Mouse (Mus musculus): ENCODE measurements around the gene Olfr1417. TPM values are rescaled to one million over a fixed set of nuclear protein-coding genes. Genes with fewer than 3 reads are reported as not detected.

Gene Olfr1417
- polyA plus RNA-seq, 1 experiment from 2014 or later, result not detected

DNA sequence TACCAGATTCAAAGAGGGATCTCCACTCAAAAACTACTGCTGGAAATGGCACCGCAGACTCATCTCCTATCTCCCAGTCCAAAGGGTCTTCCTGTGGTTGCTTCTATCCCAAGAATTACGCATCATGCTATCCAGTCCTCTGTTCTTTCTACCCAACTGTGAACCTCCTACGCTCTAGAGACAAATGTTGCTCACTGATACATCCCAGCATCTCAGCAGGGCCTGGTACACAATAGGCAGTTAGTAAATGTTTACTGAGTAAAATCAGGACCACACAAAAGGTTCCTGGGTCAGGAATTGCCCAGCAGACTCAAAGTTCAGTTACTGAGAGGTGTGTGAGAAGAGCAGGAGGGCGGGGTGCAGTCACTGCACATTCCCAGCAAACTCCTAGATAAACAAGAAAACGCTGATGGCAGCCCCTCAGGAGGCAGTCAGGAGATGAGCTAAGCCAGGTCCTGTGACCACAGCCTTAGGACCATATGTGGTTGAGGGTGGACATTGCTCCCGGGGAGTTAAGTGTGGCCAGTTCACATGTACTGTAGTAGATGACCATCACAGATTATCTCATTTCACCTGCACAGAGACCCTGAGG is 24.2 kb downstream of the Olfr1417 start:
- H3K4me3 ChIP-seq (ENCODE audit: low read depth, low read length), result no peak overlapping the region
- H3K27ac ChIP-seq (ENCODE audit: low read depth), result no peak overlapping the region
- DNase-seq (ENCODE audit: low spot score), result no peak
- WGBS, result 76% methylated on average over 6 of the region's 6 CpGs
- H3K4me2 ChIP-seq (ENCODE audit: low read length), result no peak overlapping the region
- H3K4me1 ChIP-seq (replicated peaks; ENCODE audit: control insufficient read depth, insufficient read depth, low read length), result 0 out of 2 replicates have a peak, but pooled peaks cover 3% of the 10 kb centered on the region
- no peaks in the 10 kb centered on the region for H3K9me3 ChIP-seq (ENCODE audit: control insufficient read depth, low read length)
- no peak for ATAC-seq (replicated peaks; ENCODE audit: low FRiP score, low TSS enrichment, low read depth)
- no peaks in the 10 kb centered on the region for H3K36me3 ChIP-seq (ENCODE audit: control insufficient read depth, insufficient read depth, low read length)
- 0 out of 2 replicates have a peak, but pooled peaks cover 6% of the 10 kb centered on the region for H3K27me3 ChIP-seq (replicated peaks; ENCODE audit: control insufficient read depth, insufficient read depth, low read length)
- H3K9ac ChIP-seq (ENCODE audit: low read length), result no peak overlapping the region

DNA sequence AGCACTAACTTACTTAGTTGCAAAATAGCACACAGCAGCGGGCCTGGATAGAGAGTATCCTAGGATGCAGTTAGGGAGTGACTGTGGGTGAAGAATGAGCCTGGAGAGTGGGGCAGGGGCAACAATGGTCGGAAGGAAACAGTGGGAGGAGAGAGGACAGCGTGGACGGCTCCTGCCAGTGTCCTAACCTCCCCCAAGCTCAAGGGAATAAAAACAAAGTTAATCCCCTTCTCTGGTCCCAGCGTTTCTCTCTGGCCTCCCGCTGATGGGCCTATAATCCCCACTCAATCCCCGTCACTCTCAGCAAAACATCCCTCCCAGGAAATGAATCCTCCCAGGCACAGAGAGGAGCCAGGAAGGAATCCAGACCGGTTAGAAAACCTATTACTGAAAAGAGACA is 25.4 kb downstream of the Olfr1417 start:
- ATAC-seq (replicated peaks; ENCODE audit: low FRiP score, low TSS enrichment, low read depth), result no peak
- H3K27me3 ChIP-seq (replicated peaks; ENCODE audit: control insufficient read depth, insufficient read depth, low read length), result no peaks in the 10 kb centered on the region
- no peaks in the 10 kb centered on the region for H3K9me3 ChIP-seq (ENCODE audit: control insufficient read depth, low read length)
- no peak overlapping the region for H3K4me3 ChIP-seq (ENCODE audit: low read depth, low read length)
- no peaks in the 10 kb centered on the region for H3K4me1 ChIP-seq (replicated peaks; ENCODE audit: control insufficient read depth, insufficient read depth, low read length)
- WGBS, result 27% methylated on average over 8 of the region's 8 CpGs
- H3K9ac ChIP-seq (ENCODE audit: low read length), result no peak overlapping the region
- no peaks in the 10 kb centered on the region for H3K36me3 ChIP-seq (ENCODE audit: control insufficient read depth, insufficient read depth, low read length)
- no peak for DNase-seq (ENCODE audit: low spot score)
- peak overlapping the region; percentile 16; the same call in 1 of the 2 replicates for H3K27ac ChIP-seq (ENCODE audit: low read depth)
- peak overlapping the region; percentile 18; the same call in 1 of the 2 replicates for H3K4me2 ChIP-seq (ENCODE audit: low read length)

DNA sequence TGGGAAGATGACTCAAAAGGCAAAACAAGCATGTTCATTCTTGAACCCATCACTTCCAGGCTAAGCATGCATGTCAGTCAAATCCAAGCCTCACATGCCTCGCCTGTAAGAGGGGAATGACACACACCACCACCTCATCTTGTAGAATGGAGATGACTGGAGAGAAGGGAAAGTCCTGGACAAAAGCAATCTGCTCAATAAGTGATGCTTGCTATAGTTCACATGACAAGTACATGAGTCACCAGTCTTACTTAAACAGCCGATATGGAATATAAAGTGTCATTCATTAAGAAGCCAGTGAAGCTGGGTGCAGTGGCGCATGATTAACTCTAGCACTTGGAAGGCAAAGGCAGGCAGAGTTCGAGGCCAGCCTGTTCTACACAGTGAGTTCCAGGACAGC is 25.9 kb downstream of the Olfr1417 start:
- Histone ChIP-seq H3K9me3 (ENCODE audit: control insufficient read depth, low read length) (no peaks in the 10 kb centered on the region), H3K27me3 (replicated peaks; ENCODE audit: control insufficient read depth, insufficient read depth, low read length) (no peaks in the 10 kb centered on the region), H3K4me1 (replicated peaks; ENCODE audit: control insufficient read depth, insufficient read depth, low read length) (no peaks in the 10 kb centered on the region), H3K36me3 (ENCODE audit: control insufficient read depth, insufficient read depth, low read length) (no peaks in the 10 kb centered on the region), H3K9ac (ENCODE audit: low read length) (no peak overlapping the region), H3K4me3 (ENCODE audit: low read depth, low read length) (no peak overlapping the region), H3K4me2 (ENCODE audit: low read length) (no peak overlapping the region), H3K27ac (ENCODE audit: low read depth) (no peak overlapping the region)
- 70% methylated on average over 4 of the region's 4 CpGs for WGBS
- DNase-seq (ENCODE audit: low spot score), result no peak
- no peak for ATAC-seq (replicated peaks; ENCODE audit: low FRiP score, low TSS enrichment, low read depth)

DNA sequence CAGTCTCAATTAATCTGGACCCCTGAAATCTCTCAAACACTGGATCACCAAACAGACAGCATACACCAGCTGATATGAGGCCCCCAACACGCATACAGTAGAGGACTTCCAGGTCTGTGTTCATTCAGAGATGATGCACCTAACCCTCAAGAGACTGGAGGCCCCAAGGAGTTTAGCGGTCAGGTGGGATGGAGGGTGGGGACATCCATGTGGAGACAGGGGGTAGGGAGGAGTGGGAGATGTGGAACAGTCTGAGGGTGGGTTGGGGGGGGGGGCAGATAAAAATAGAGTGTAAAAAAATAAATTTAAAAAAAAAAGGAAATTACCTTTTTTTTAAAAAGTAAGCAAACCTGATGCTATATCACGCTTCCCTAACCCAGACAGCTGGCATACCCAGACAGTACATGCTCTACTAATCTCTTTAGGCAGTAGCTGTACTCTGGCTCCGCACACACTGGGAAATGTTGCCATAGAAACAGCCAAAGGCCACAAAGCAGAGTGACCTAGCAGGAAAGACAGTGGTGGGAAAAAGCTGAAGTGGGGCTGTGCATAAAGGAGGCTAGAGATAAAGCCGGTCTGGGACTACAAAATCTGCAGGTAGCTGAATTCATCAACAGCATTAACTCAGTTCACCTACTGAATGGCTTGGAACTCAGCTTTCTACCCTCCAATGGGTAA is 27.2 kb downstream of the Olfr1417 start:
- Histone ChIP-seq H3K4me2 (ENCODE audit: low read length) (no peak overlapping the region), H3K36me3 (ENCODE audit: control insufficient read depth, insufficient read depth, low read length) (no peaks in the 10 kb centered on the region), H3K9me3 (ENCODE audit: control insufficient read depth, low read length) (no peaks in the 10 kb centered on the region), H3K27me3 (replicated peaks; ENCODE audit: control insufficient read depth, insufficient read depth, low read length) (no peaks in the 10 kb centered on the region), H3K27ac (ENCODE audit: low read depth) (no peak overlapping the region), H3K4me1 (replicated peaks; ENCODE audit: control insufficient read depth, insufficient read depth, low read length) (no peaks in the 10 kb centered on the region), H3K4me3 (ENCODE audit: low read depth, low read length) (no peak overlapping the region), H3K9ac (ENCODE audit: low read length) (no peak overlapping the region)
- DNase-seq (ENCODE audit: low spot score) (no peak), ATAC-seq (replicated peaks; ENCODE audit: low FRiP score, low TSS enrichment, low read depth) (peak; percentile 69; the same call in 1 of the 2 replicates)
- 55% methylated on average over 5 of the region's 5 CpGs for WGBS

DNA sequence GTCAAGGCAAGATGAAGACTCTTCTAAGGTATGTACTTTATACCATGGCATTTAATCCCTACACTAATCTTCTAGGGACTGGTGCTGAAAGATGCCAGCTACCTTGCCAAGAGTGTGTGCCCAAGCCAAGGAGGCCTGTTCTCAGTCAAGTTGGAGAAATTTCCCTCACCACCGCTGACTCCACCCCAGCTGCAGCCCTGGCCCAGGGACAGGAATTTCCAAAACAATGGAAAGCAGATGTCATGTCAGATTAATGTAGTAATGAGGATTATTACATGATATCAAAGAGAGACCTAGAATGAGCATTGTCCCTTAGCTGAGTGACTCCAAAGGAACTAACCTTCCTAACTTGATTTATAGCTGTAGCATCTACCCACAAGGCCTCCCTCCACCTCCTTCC is 28.2 kb downstream of the Olfr1417 start:
- H3K36me3 ChIP-seq (ENCODE audit: control insufficient read depth, insufficient read depth, low read length), result no peaks in the 10 kb centered on the region
- H3K4me1 ChIP-seq (replicated peaks; ENCODE audit: control insufficient read depth, insufficient read depth, low read length), result no peaks in the 10 kb centered on the region
- no peak overlapping the region for H3K27ac ChIP-seq (ENCODE audit: low read depth)
- H3K9me3 ChIP-seq (ENCODE audit: control insufficient read depth, low read length), result no peaks in the 10 kb centered on the region
- H3K4me3 ChIP-seq (ENCODE audit: low read depth, low read length), result no peak overlapping the region
- H3K9ac ChIP-seq (ENCODE audit: low read length), result no peak overlapping the region
- no peak for ATAC-seq (replicated peaks; ENCODE audit: low FRiP score, low TSS enrichment, low read depth)
- no peak for DNase-seq (ENCODE audit: low spot score)
- H3K27me3 ChIP-seq (replicated peaks; ENCODE audit: control insufficient read depth, insufficient read depth, low read length), result no peaks in the 10 kb centered on the region
- H3K4me2 ChIP-seq (ENCODE audit: low read length), result no peak overlapping the region
- 75% methylated on average over 1 of the region's 1 CpGs for WGBS

DNA sequence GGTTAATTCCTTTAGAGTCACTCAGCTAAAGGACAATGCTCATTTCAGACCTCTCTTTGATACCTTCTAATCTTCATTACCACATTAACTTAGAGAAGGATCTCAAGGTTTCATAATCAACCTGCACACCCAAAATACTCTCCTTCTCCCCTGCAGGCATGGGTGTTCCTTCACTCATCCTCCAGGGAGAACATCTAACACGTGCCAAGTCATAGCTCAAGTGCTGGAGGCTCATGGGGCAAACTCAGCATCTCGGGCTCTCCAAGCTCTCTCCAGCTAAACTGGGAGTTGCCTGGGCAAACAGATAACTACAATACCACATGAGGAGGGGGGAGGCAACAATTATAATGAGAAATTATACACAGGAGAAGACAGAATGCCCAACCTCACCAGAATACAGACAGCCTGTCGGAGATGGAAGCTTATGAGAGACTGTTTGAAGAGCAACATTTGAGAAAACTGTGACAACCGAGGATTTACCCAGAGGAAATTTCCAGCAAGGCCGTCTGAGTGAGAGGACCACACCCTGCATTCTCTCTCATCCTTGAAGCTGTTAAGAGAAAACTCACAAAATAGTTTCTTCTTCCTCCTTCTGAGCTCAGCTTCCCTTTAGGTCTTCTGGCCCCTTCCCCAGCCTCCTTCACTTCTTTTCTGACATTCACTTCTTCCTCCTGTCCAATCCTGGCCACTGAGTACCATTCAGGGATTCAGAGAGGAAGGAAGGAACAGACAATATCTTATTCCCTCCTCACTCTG is 28.8 kb downstream of the Olfr1417 start:
- Histone ChIP-seq H3K4me2 (ENCODE audit: low read length) (no peak overlapping the region), H3K27me3 (replicated peaks; ENCODE audit: control insufficient read depth, insufficient read depth, low read length) (no peaks in the 10 kb centered on the region), H3K4me1 (replicated peaks; ENCODE audit: control insufficient read depth, insufficient read depth, low read length) (no peaks in the 10 kb centered on the region), H3K4me3 (ENCODE audit: low read depth, low read length) (no peak overlapping the region), H3K9me3 (ENCODE audit: control insufficient read depth, low read length) (no peaks in the 10 kb centered on the region), H3K9ac (ENCODE audit: low read length) (no peak overlapping the region), H3K27ac (ENCODE audit: low read depth) (no peak overlapping the region), H3K36me3 (ENCODE audit: control insufficient read depth, insufficient read depth, low read length) (no peaks in the 10 kb centered on the region)
- no peak for ATAC-seq (replicated peaks; ENCODE audit: low FRiP score, low TSS enrichment, low read depth)
- WGBS, result 75% methylated on average over 5 of the region's 5 CpGs
- no peak for DNase-seq (ENCODE audit: low spot score)

DNA sequence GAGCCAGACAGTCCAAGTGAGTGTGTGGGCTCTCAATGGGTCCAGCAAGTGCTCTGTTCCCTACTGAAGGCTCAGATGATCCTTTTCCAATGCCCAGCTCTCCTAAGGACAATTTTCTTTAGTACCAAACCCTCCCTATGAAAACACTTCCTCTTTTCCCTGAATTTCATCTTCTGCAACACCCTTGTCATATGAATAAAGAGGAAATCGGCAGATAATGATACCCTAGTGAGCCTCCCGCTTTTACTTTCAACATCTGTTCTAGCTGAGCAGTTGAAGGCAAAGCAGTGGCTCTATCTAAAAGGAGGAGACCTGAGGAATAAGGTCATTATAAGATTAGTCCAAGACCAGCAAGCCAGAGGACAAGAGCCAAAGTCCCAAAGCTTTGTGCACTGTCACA is 30.6 kb downstream of the Olfr1417 start:
- H3K4me2 ChIP-seq (ENCODE audit: low read length), result no peak overlapping the region
- no peak overlapping the region for H3K27ac ChIP-seq (ENCODE audit: low read depth)
- DNase-seq (ENCODE audit: low spot score), result no peak
- H3K4me1 ChIP-seq (replicated peaks; ENCODE audit: control insufficient read depth, insufficient read depth, low read length), result no peaks in the 10 kb centered on the region
- H3K27me3 ChIP-seq (replicated peaks; ENCODE audit: control insufficient read depth, insufficient read depth, low read length), result no peaks in the 10 kb centered on the region
- WGBS, result 92% methylated on average over 2 of the region's 2 CpGs
- no peak overlapping the region for H3K9ac ChIP-seq (ENCODE audit: low read length)
- ATAC-seq (replicated peaks; ENCODE audit: low FRiP score, low TSS enrichment, low read depth), result no peak
- no peaks in the 10 kb centered on the region for H3K9me3 ChIP-seq (ENCODE audit: control insufficient read depth, low read length)
- H3K4me3 ChIP-seq (ENCODE audit: low read depth, low read length), result no peak overlapping the region
- H3K36me3 ChIP-seq (ENCODE audit: control insufficient read depth, insufficient read depth, low read length), result no peaks in the 10 kb centered on the region

DNA sequence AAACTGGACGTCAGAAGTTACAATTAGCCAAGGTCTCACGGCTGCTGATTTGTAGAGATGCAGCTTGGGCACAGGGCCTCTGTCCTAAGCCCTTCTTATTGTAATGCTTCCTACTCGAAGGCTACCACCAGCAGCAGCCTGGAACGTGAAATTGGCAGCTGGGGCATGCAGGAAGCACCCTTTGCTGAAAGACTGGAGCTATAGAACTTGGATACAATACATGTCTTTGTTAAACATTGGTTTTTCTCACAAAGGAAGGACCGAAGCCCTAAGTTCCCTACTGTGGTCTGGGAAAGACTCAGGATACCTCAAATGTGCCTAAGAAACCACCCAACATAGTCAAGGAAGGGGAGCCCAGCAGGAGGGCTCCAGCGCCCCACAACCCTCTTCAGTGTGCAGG is 31.2 kb downstream of the Olfr1417 start:
- 75% methylated on average over 6 of the region's 6 CpGs for WGBS
- H3K27me3 ChIP-seq (replicated peaks; ENCODE audit: control insufficient read depth, insufficient read depth, low read length), result no peaks in the 10 kb centered on the region
- no peak for DNase-seq (ENCODE audit: low spot score)
- no peaks in the 10 kb centered on the region for H3K36me3 ChIP-seq (ENCODE audit: control insufficient read depth, insufficient read depth, low read length)
- no peak overlapping the region for H3K4me2 ChIP-seq (ENCODE audit: low read length)
- H3K9ac ChIP-seq (ENCODE audit: low read length), result no peak overlapping the region
- no peak for ATAC-seq (replicated peaks; ENCODE audit: low FRiP score, low TSS enrichment, low read depth)
- no peaks in the 10 kb centered on the region for H3K9me3 ChIP-seq (ENCODE audit: control insufficient read depth, low read length)
- no peak overlapping the region for H3K4me3 ChIP-seq (ENCODE audit: low read depth, low read length)
- H3K4me1 ChIP-seq (replicated peaks; ENCODE audit: control insufficient read depth, insufficient read depth, low read length), result no peaks in the 10 kb centered on the region
- no peak overlapping the region for H3K27ac ChIP-seq (ENCODE audit: low read depth)

Data from intestine, embryonic 14.5 days (tissue).